Mouse (Mus musculus): ENCODE measurements around the gene Smg6.

Gene Smg6

GRCm38 (mm10) chr11:74929111-74929510 is 3.5 kb downstream of the Smg6 start:
- no peak for DNase-seq (ENCODE audit: low spot score)

- DNase-seq (ENCODE audit: low spot score): no peak
Measured at GRCm38 (mm10) chr11:74930391-74930790, 4.8 kb downstream of the Smg6 start.

- no peak for DNase-seq (ENCODE audit: low spot score)
Measured at GRCm38 (mm10) chr11:74946348-74946747, 20.7 kb downstream of the Smg6 start.

GRCm38 (mm10) chr11:74954901-74955300 is 29.3 kb downstream of the Smg6 start:
- no peak for DNase-seq (ENCODE audit: low spot score)

GRCm38 (mm10) chr11:74956006-74956405 is 30.4 kb downstream of the Smg6 start:
- no peak for DNase-seq (ENCODE audit: low spot score)

- DNase-seq (ENCODE audit: low spot score): no peak
Measured at GRCm38 (mm10) chr11:74957600-74957999, 32.0 kb downstream of the Smg6 start.

- DNase-seq (ENCODE audit: low spot score): no peak
Measured at GRCm38 (mm10) chr11:74959501-74959900, 33.9 kb downstream of the Smg6 start.

- no peak for DNase-seq (ENCODE audit: low spot score)
Measured at GRCm38 (mm10) chr11:74960031-74960551, 34.5 kb downstream of the Smg6 start.

GRCm38 (mm10) chr11:74961953-74962352 is 36.3 kb downstream of the Smg6 start:
- no peak for DNase-seq (ENCODE audit: low spot score)

- DNase-seq (ENCODE audit: low spot score): no peak
Measured at GRCm38 (mm10) chr11:74962846-74963407, 37.3 kb downstream of the Smg6 start.

GRCm38 (mm10) chr11:74965516-74965915 is 39.9 kb downstream of the Smg6 start:
- no peak for DNase-seq (ENCODE audit: low spot score)

GRCm38 (mm10) chr11:74973290-74974157 is 47.9 kb downstream of the Smg6 start:
- DNase-seq (ENCODE audit: low spot score): no peak

- DNase-seq (ENCODE audit: low spot score): no peak
Measured at GRCm38 (mm10) chr11:74974615-74975014, 49.0 kb downstream of the Smg6 start.

GRCm38 (mm10) chr11:74976835-74977687 is 51.4 kb downstream of the Smg6 start:
- DNase-seq (ENCODE audit: low spot score): no peak

- peak; percentile 87 for DNase-seq (ENCODE audit: low spot score)
Measured at GRCm38 (mm10) chr11:74981464-74981863, 55.8 kb downstream of the Smg6 start.

- no peak for DNase-seq (ENCODE audit: low spot score)
Measured at GRCm38 (mm10) chr11:74982241-74982640, 56.6 kb downstream of the Smg6 start.

GRCm38 (mm10) chr11:74988162-74988561 is 62.5 kb downstream of the Smg6 start:
- DNase-seq (ENCODE audit: low spot score): no peak

GRCm38 (mm10) chr11:74989047-74989446 is 63.4 kb downstream of the Smg6 start:
- DNase-seq (ENCODE audit: low spot score): no peak

GRCm38 (mm10) chr11:74990501-74990900 is 64.9 kb downstream of the Smg6 start:
- no peak for DNase-seq (ENCODE audit: low spot score)

- no peak for DNase-seq (ENCODE audit: low spot score)
Measured at GRCm38 (mm10) chr11:74991290-74991689, 65.7 kb downstream of the Smg6 start.

- DNase-seq (ENCODE audit: low spot score): no peak
Measured at GRCm38 (mm10) chr11:74992427-74992987, 66.9 kb downstream of the Smg6 start.

GRCm38 (mm10) chr11:74994141-74994540 is 68.5 kb downstream of the Smg6 start:
- DNase-seq (ENCODE audit: low spot score): no peak
